ENCODE assay signal across 23 mouse cellular contexts in the genomic region with DNA sequence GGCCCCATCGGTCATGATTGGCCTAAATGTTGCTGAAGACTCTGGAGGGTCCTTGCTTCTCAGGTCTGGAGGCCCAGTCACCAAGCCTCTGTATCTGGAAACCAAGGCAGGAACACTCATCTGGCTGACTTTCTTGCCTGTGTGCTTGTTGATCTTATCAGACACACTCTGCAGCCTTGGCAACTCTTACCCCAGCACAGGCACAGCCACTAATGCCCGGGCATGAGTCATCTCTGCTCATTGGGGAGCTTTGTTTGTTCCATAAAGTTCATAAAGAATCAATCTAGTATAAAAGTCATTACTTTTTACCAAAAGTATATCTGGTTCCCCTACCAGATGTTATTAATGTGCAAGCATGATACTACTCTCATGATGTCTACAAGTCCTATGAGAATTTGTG. TPM values are rescaled to one million over a fixed set of nuclear protein-coding genes. Genes with fewer than 3 reads are reported as not detected.
A peak's percentile ranks its signal among the peaks of the same experiment; 100 is the strongest.
DNase-seq lines count a peak whose midpoint lies in the region.
"Had no signal": no experiment of that assay in that cellular context is flagged by ENCODE, and none has a peak within 500 bp of the region (broad histone marks: within the 10 kb centered on the region; RNA-seq: fewer than 3 reads in every experiment).

No protein-coding gene starts in this region.

- intact Hi-C loops in heart, postnatal 25 days (cut with DNase I), result no loop called here

- peak; percentile 4 for DNase-seq in heart, adult 8-10 months (ENCODE audit: low spot score)
- DNase-seq in heart, postnatal 25 days (ENCODE audit: low spot score), result no peak
- DNase-seq in 3134 (ENCODE audit: extremely low read depth, insufficient read length, low spot score) (peak; percentile 42), MN1 (ENCODE audit: low spot score) (peak; percentile 48)
- peak; percentile 38 for DNase-seq in adrenal gland, postnatal 14 days
- DNase-seq in lung, postnatal 4 days, result no peak
- no peak for DNase-seq in spleen, postnatal 4 days (ENCODE audit: low spot score in 2 of 2)
- DNase-seq: cerebellum, adult 8-10 months; cerebellum, postnatal 25 days; forebrain, postnatal 0 days; gastrocnemius, postnatal 10 days; heart, postnatal 14 days; kidney, adult 18-20 months; kidney, postnatal 36 days; left cerebral cortex, postnatal 4 days; liver, postnatal 0 days; right cerebral cortex, adult 18-20 months; right cerebral cortex, postnatal 4 days; thymus, postnatal 4 days had no signal

RNA-seq across cellular contexts. Expression of a gene that starts 22.9 kb away (rescaled TPM):
- 1 to 10 TPM; 3.0 to 4.7 (median 4.1) TPM for total RNA-seq in heart, adult 8-10 months (2022)
- total RNA-seq in heart, postnatal 25 days (2021), result 1 to 10 TPM; 3.7 TPM
- total RNA-seq in adrenal gland, postnatal 14 days (2021), result 5.9 and 7.1 TPM in 2 replicates

RNA-seq across cellular contexts. Expression of a gene that starts 48.4 kb away (rescaled TPM):
- total RNA-seq in heart, adult 8-10 months (2022), result not detected
- total RNA-seq in heart, postnatal 25 days (2021), result not detected
- total RNA-seq in adrenal gland, postnatal 14 days (2021), result not detected in 2 replicates
- total RNA-seq: CH12.LX; ES-E14; gastrocnemius, postnatal 10 days; heart, postnatal 14 days; megakaryocyte-erythroid progenitor cell, adult 5-6 weeks; monocyte, adult 5-6 weeks had no signal

Comparison
In these comparisons a context has a peak if more than half of its experiments do, and no peak if none do; other contexts are left out.
1. DNase-seq: peak in heart, adult 8-10 months (single experiment), 3134 (single experiment), MN1 (single experiment) and adrenal gland, postnatal 14 days (single experiment); none in heart, postnatal 25 days (single experiment), lung, postnatal 4 days (0 of 2) and spleen, postnatal 4 days (0 of 2).